8 mouse cellular contexts compared by ENCODE assay signal in genomic region chr2:138256411-138256810, GRCm38 (mm10). TPM values are rescaled to one million over a fixed set of nuclear protein-coding genes. Genes with fewer than 3 reads are reported as not detected.
DNase-seq lines count a peak whose midpoint lies in the region; ATAC-seq and TF ChIP-seq lines count a peak whose summit lies in the region.

Btbd3 (plus strand) TSS chr2:138256565.

- DNase-seq in cerebellum, adult 11-12 months: peak; percentile 97
- peak; percentile 95 for DNase-seq in forebrain, postnatal 0 days
- DNase-seq in heart, postnatal 25 days (ENCODE audit: low spot score): peak; percentile 91
- DNase-seq in layer of hippocampus, adult 2 months (ENCODE audit: low spot score in 2 of 2): peak; percentile 94 to 96
- DNase-seq in lung, adult 18-20 months: peak; percentile 93 to 96
- peak; percentile 40 for DNase-seq in thymus, postnatal 0 days (ENCODE audit: low spot score)

- H3K4me2 ChIP-seq in forebrain, postnatal 0 days (ENCODE audit: low read depth): peak within 1 kb of the TSS; percentile 74

- ATAC-seq in forebrain, postnatal 0 days: peak; percentile 100

- peak; percentile 33 for TF ChIP-seq POLR2A in ES-Bruce4 (IDR thresholded peaks at IDR 0.05; ENCODE audit: insufficient read depth, low read length)
- peak; percentile 85 for TF ChIP-seq POLR2A in olfactory bulb, adult 2 months (IDR thresholded peaks at IDR 0.05; ENCODE audit: insufficient read depth, low read depth, low read length)

- H3K4me3 ChIP-seq in ES-Bruce4 (ENCODE audit: low read depth, low read length): peak within 1 kb of the TSS; percentile 62
- peak within 1 kb of the TSS; percentile 66 for H3K4me3 ChIP-seq in forebrain, postnatal 0 days (ENCODE audit: low read depth, low read length)
- H3K4me3 ChIP-seq in layer of hippocampus, adult 2 months: peak within 1 kb of the TSS; percentile 90
- peak within 1 kb of the TSS; percentile 100 for H3K4me3 ChIP-seq in olfactory bulb, adult 2 months (ENCODE audit: insufficient read depth, low read depth, low read length)

- no peak within 1 kb of the TSS for H3K27ac ChIP-seq in ES-Bruce4 (ENCODE audit: insufficient read depth, low read length)
- peak within 1 kb of the TSS; percentile 74 for H3K27ac ChIP-seq in forebrain, postnatal 0 days (ENCODE audit: low read depth, low read length)
- peak within 1 kb of the TSS; percentile 94 for H3K27ac ChIP-seq in layer of hippocampus, adult 2 months
- H3K27ac ChIP-seq in olfactory bulb, adult 2 months (ENCODE audit: insufficient read depth, low read depth, low read length): peak within 1 kb of the TSS; percentile 95

- H3K9me3 ChIP-seq in ES-Bruce4 (replicated peaks; ENCODE audit: control insufficient read depth, insufficient read depth, low read length, poor library complexity, severe bottlenecking): no peaks in the 10 kb centered on the region
- H3K9me3 ChIP-seq in forebrain, postnatal 0 days (ENCODE audit: low read length): no peaks in the 10 kb centered on the region

- H3K4me1 ChIP-seq in ES-Bruce4 (ENCODE audit: control insufficient read depth, insufficient read depth, low read length): no peaks in the 10 kb centered on the region
- H3K4me1 ChIP-seq in forebrain, postnatal 0 days (ENCODE audit: insufficient read depth): 0 out of 2 replicates have a peak, but pooled peaks cover 17% of the 10 kb centered on the region
- peaks cover 8% of the 10 kb centered on the region for H3K4me1 ChIP-seq in olfactory bulb, adult 2 months (ENCODE audit: control insufficient read depth, insufficient read depth, low read length)

- intact Hi-C loops in heart, postnatal 25 days (cut with DNase I): no loop called here

- no peaks in the 10 kb centered on the region for H3K27me3 ChIP-seq in ES-Bruce4 (ENCODE audit: control insufficient read depth, insufficient read depth, low read length, poor library complexity, severe bottlenecking)
- no peaks in the 10 kb centered on the region for H3K27me3 ChIP-seq in forebrain, postnatal 0 days (ENCODE audit: insufficient read depth, low read length)

- peak within 1 kb of the TSS; percentile 73 for H3K9ac ChIP-seq in ES-Bruce4 (ENCODE audit: low read depth, poor library complexity, severe bottlenecking)
- H3K9ac ChIP-seq in forebrain, postnatal 0 days: peak within 1 kb of the TSS; percentile 69

- WGBS in forebrain, postnatal 0 days: under 1% methylated on average over 39 of the region's 39 CpGs
- under 1% methylated on average over 39 of the region's 39 CpGs for WGBS in olfactory bulb, adult 2 months

- no peaks in the 10 kb centered on the region for H3K36me3 ChIP-seq in ES-Bruce4 (ENCODE audit: control insufficient read depth, insufficient read depth, low read length, poor library complexity, severe bottlenecking)
- H3K36me3 ChIP-seq in forebrain, postnatal 0 days (ENCODE audit: insufficient read depth): no peaks in the 10 kb centered on the region

- no peak for TF ChIP-seq CTCF in ES-Bruce4 (IDR thresholded peaks at IDR 0.05; ENCODE audit: low read depth, low read length)
- no peak for TF ChIP-seq CTCF in forebrain, postnatal 0 days (IDR thresholded peaks at IDR 0.05; ENCODE audit: low read depth)
- TF ChIP-seq CTCF in layer of hippocampus, adult 2 months (conservative IDR thresholded peaks at IDR 0.05): peak; percentile 19
- no peak for TF ChIP-seq CTCF in olfactory bulb, adult 2 months (IDR thresholded peaks at IDR 0.05; ENCODE audit: insufficient read depth, low read depth, low read length)

- no peak for TF ChIP-seq EP300 in ES-Bruce4 (IDR thresholded peaks at IDR 0.05; ENCODE audit: insufficient read depth, low read depth, low read length)

RNA-seq across cellular contexts. Expression of gene Btbd3, which starts in this region (rescaled TPM):
- polyA plus RNA-seq in ES-Bruce4 (2011; ENCODE audit: insufficient read depth, insufficient read length, low read depth, missing spikeins): 12.3 and 13.6 TPM in 2 replicates
- 45.8 and 64.9 TPM in 2 replicates for total RNA-seq in forebrain, postnatal 0 days (2014; rRNA removed)
- polyA plus RNA-seq in forebrain, postnatal 0 days (2015; fragmentation: Nextera tagmentation; extraction: Ambion mirVana): 22.4 and 33.8 TPM in 2 replicates
- 10 to 100 TPM; 16.2 to 18.6 TPM for total RNA-seq in heart, postnatal 25 days (2021)
- total RNA-seq in layer of hippocampus, adult 2 months (2021): 100 to 1,000 TPM; 209 to 210 TPM
- not detected in 2 replicates for polyA plus RNA-seq in olfactory bulb, adult 2 months (2012; ENCODE audit: insufficient read depth, insufficient read length, low replicate concordance, missing spikeins)
- polyA plus RNA-seq in thymus, postnatal 0 days (2015; fragmentation: Nextera tagmentation; extraction: Ambion mirVana): 4.3 and 5.3 TPM in 2 replicates

Comparison
In these comparisons a context has a peak if more than half of its experiments do, and no peak if none do; other contexts are left out.
1. DNase-seq: peak in every context shown above with its lines; median percentile 97 in cerebellum, adult 11-12 months; 95 in forebrain, postnatal 0 days; 95 in layer of hippocampus, adult 2 months; 94 in lung, adult 18-20 months; 91 in heart, postnatal 25 days; 40 in thymus, postnatal 0 days.